Comparison of ENCODE assay signal across 7 mouse cellular contexts in the genomic region with DNA sequence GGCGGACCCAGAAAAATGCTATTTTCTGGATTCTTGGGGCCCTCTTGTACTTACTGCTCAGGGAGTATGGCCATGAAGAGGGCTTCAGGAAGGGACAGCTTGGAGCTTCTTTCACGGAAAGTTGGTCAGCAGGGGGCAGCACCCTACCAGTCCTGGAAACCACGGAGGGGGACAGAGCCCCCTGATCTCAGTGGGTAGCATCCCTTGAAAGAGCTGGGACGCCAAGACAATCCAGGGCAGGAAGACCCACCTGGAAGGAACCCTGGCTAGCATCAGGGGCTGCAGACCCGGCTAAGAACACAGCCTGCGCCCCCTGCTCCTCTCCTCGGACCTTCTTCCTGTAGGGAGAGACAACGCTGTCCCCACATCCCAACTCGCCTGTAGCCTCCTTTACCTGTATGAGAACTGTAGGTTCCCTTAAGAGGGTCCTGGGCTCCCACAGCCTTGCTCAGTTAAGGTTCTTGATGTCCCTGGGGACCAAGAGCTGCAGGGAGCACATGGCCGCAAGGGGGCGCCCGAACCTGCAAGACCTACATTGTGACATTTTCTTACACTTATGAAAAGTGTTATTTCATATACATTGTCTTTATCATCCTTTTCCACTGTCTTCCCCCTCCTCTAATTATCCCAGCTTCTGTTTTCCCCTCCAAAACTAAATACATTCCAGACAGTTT. TPM values are rescaled to one million over a fixed set of nuclear protein-coding genes. Genes with fewer than 3 reads are reported as not detected.
DNase-seq lines count a peak whose midpoint lies in the region; ATAC-seq and TF ChIP-seq lines count a peak whose summit lies in the region.

No protein-coding gene starts in this region.

- no peaks in the 10 kb centered on the region for H3K79me2 ChIP-seq in heart, adult 2 months (replicated peaks; ENCODE audit: control insufficient read depth, insufficient read depth, low read length)

- peak overlapping the region; percentile 47 for H3K9ac ChIP-seq in embryonic facial prominence, embryonic 11.5 days (replicated peaks; ENCODE audit: low read length)
- H3K9ac ChIP-seq in heart, adult 2 months (ENCODE audit: low read depth, low read length): peak overlapping the region; percentile 59
- peak overlapping the region; percentile 55 for H3K9ac ChIP-seq in limb, embryonic 11.5 days (ENCODE audit: low read length)
- H3K9ac ChIP-seq in midbrain, embryonic 14.5 days (replicated peaks; ENCODE audit: low read length): peak overlapping the region; percentile 41

- 0 out of 2 replicates have a peak, but pooled peaks have one; percentile 13 for TF ChIP-seq EP300 in heart, adult 2 months (IDR thresholded peaks at IDR 0.05; ENCODE audit: insufficient read depth, low read depth, low read length)

- no peaks in the 10 kb centered on the region for H3K36me3 ChIP-seq in embryonic facial prominence, embryonic 11.5 days (replicated peaks; ENCODE audit: control insufficient read depth, insufficient read depth, low read depth, low read length)
- no peaks in the 10 kb centered on the region for H3K36me3 ChIP-seq in heart, adult 2 months (ENCODE audit: control insufficient read depth, insufficient read depth, low read length)
- no peaks in the 10 kb centered on the region for H3K36me3 ChIP-seq in kidney, adult 2 months (ENCODE audit: control insufficient read depth, insufficient read depth, low read length)
- no peaks in the 10 kb centered on the region for H3K36me3 ChIP-seq in limb, embryonic 11.5 days (ENCODE audit: control insufficient read depth, insufficient read depth, low read length)
- H3K36me3 ChIP-seq in midbrain, embryonic 14.5 days (ENCODE audit: control insufficient read depth, insufficient read depth, low read length): no peaks in the 10 kb centered on the region

- TF ChIP-seq CTCF in heart, adult 2 months (IDR thresholded peaks at IDR 0.05): peak; percentile 75
- peak; percentile 86 for TF ChIP-seq CTCF in kidney, adult 2 months (conservative IDR thresholded peaks at IDR 0.05; ENCODE audit: insufficient read depth, insufficient read length, low read depth, low read length)

- H3K4me2 ChIP-seq in embryonic facial prominence, embryonic 11.5 days (ENCODE audit: low read depth, low read length): peak overlapping the region; percentile 51
- H3K4me2 ChIP-seq in limb, embryonic 11.5 days (ENCODE audit: low read depth, severe bottlenecking): peak overlapping the region; percentile 33
- H3K4me2 ChIP-seq in midbrain, embryonic 14.5 days (ENCODE audit: low read length): peak overlapping the region; percentile 59

- H3K4me1 ChIP-seq in embryonic facial prominence, embryonic 11.5 days (ENCODE audit: control insufficient read depth, insufficient read depth, low read length): no peaks in the 10 kb centered on the region; the same call in 1 of the 2 replicates
- H3K4me1 ChIP-seq in heart, adult 2 months (ENCODE audit: control insufficient read depth, insufficient read depth, low read length): no peaks in the 10 kb centered on the region; the same call in 1 of the 2 replicates
- no peaks in the 10 kb centered on the region for H3K4me1 ChIP-seq in kidney, adult 2 months (ENCODE audit: control insufficient read depth, insufficient read depth, low read length)
- H3K4me1 ChIP-seq in limb, embryonic 11.5 days (ENCODE audit: control insufficient read depth, insufficient read depth, low read length): peaks cover 14% of the 10 kb centered on the region
- peaks cover 8% of the 10 kb centered on the region; the same call in 1 of the 2 replicates for H3K4me1 ChIP-seq in midbrain, embryonic 14.5 days (ENCODE audit: control insufficient read depth, insufficient read depth, low read length)

- 11% methylated on average over 12 of the region's 12 CpGs for WGBS in embryonic facial prominence, embryonic 11.5 days
- WGBS in heart, adult 2 months: 8% methylated on average over 12 of the region's 12 CpGs
- 11% methylated on average over 12 of the region's 12 CpGs for WGBS in kidney, adult 2 months
- 11% methylated on average over 12 of the region's 12 CpGs for WGBS in limb, embryonic 11.5 days
- WGBS in midbrain, embryonic 14.5 days: 15% methylated on average over 12 of the region's 12 CpGs

- intact Hi-C loops in heart, adult 2 months (cut with DNase I): loop anchor here (1.0 to 5.0 kb wide), 4 partner anchors 111 to 285 kb away; partner anchors contain the start of gene Antxr1

- no peak overlapping the region for H3K27ac ChIP-seq in embryonic facial prominence, embryonic 11.5 days (replicated peaks; ENCODE audit: low read depth, low read length)
- H3K27ac ChIP-seq in heart, adult 2 months: peak overlapping the region; percentile 24; the same call in 1 of the 2 replicates
- H3K27ac ChIP-seq in kidney, adult 2 months (ENCODE audit: insufficient read depth, low read depth, low read length): no peak overlapping the region
- no peak overlapping the region for H3K27ac ChIP-seq in limb, embryonic 11.5 days (replicated peaks; ENCODE audit: low read depth, low read length)
- no peak overlapping the region for H3K27ac ChIP-seq in midbrain, embryonic 14.5 days (replicated peaks; ENCODE audit: low read depth, low read length)

- 0 out of 2 replicates have a peak overlapping the region, but pooled peaks have one; percentile 5 for H3K4me3 ChIP-seq in embryonic facial prominence, embryonic 11.5 days (ENCODE audit: low read depth, low read length)
- peak overlapping the region; percentile 44 for H3K4me3 ChIP-seq in heart, adult 2 months
- H3K4me3 ChIP-seq in kidney, adult 2 months (ENCODE audit: insufficient read depth, low read depth, low read length): 0 out of 2 replicates have a peak overlapping the region, but pooled peaks have one; percentile 2
- H3K4me3 ChIP-seq in limb, embryonic 11.5 days (ENCODE audit: low read depth, low read length): no peak overlapping the region
- peak overlapping the region; percentile 24 for H3K4me3 ChIP-seq in midbrain, embryonic 14.5 days (replicated peaks; ENCODE audit: low read depth, low read length)

- no peaks in the 10 kb centered on the region for H3K9me3 ChIP-seq in embryonic facial prominence, embryonic 11.5 days (replicated peaks; ENCODE audit: control insufficient read depth, low read length)
- no peaks in the 10 kb centered on the region for H3K9me3 ChIP-seq in limb, embryonic 11.5 days (ENCODE audit: control insufficient read depth, low read length)
- H3K9me3 ChIP-seq in midbrain, embryonic 14.5 days (ENCODE audit: control insufficient read depth, low read length): no peaks in the 10 kb centered on the region

- peak; percentile 91 for DNase-seq in adrenal gland, postnatal 25 days
- peak; percentile 91 for DNase-seq in embryonic facial prominence, embryonic 11.5 days (ENCODE audit: low spot score)
- peak; percentile 80 to 89 for DNase-seq in heart, adult 2 months
- DNase-seq in kidney, adult 2 months: peak; percentile 83
- peak; percentile 93 for DNase-seq in limb, embryonic 11.5 days (ENCODE audit: low spot score)
- DNase-seq in midbrain, embryonic 14.5 days: peak; percentile 96
- peak; percentile 73 for DNase-seq in spleen, adult 12 weeks (ENCODE audit: low spot score)

- peak; percentile 80 for ATAC-seq in embryonic facial prominence, embryonic 11.5 days (replicated peaks; ENCODE audit: insufficient number of reproducible peaks, low FRiP score, low TSS enrichment, low read depth)
- ATAC-seq in limb, embryonic 11.5 days (ENCODE audit: insufficient number of reproducible peaks, low FRiP score, low TSS enrichment, low read depth): peak; percentile 20; the same call in 1 of the 2 replicates
- peak; percentile 70; the same call in 1 of the 2 replicates for ATAC-seq in midbrain, embryonic 14.5 days (ENCODE audit: low FRiP score, low TSS enrichment)

- no peak for TF ChIP-seq POLR2A in heart, adult 2 months (IDR thresholded peaks at IDR 0.05; ENCODE audit: insufficient read depth, low read depth, low read length)
- no peak for TF ChIP-seq POLR2A in kidney, adult 2 months (IDR thresholded peaks at IDR 0.05; ENCODE audit: low read depth, low read length)

- no peaks in the 10 kb centered on the region for H3K27me3 ChIP-seq in embryonic facial prominence, embryonic 11.5 days (ENCODE audit: control insufficient read depth, insufficient read depth, low read length)
- H3K27me3 ChIP-seq in heart, adult 2 months (ENCODE audit: control insufficient read depth, insufficient read depth, low read length): no peaks in the 10 kb centered on the region
- H3K27me3 ChIP-seq in kidney, adult 2 months (replicated peaks; ENCODE audit: control insufficient read depth, insufficient read depth, low read length): no peaks in the 10 kb centered on the region
- no peaks in the 10 kb centered on the region for H3K27me3 ChIP-seq in limb, embryonic 11.5 days (ENCODE audit: control insufficient read depth, insufficient read depth, low read length)
- H3K27me3 ChIP-seq in midbrain, embryonic 14.5 days (ENCODE audit: control insufficient read depth, insufficient read depth, low read length): no peaks in the 10 kb centered on the region

RNA-seq across cellular contexts. Expression of gene D6Ertd527e, which starts 3.1 kb away (rescaled TPM):
- total RNA-seq in adrenal gland, postnatal 25 days (2021): 0.15 TPM in 1 of 2 replicates, not detected in the other
- 0.32 and 0.33 TPM in 2 replicates for polyA plus RNA-seq in embryonic facial prominence, embryonic 11.5 days (2014; fragmentation: Nextera tagmentation; extraction: Ambion mirVana)
- total RNA-seq in heart, adult 2 months (2021): not detected
- 0.04 TPM in 1 of 2 replicates, not detected in the other for polyA plus RNA-seq in heart, adult 2 months (2012; rRNA removed)
- polyA plus RNA-seq in kidney, adult 2 months (2012; rRNA removed): 0.09 TPM in 1 of 2 replicates, not detected in the other
- 0.35 and 0.53 TPM in 2 replicates for polyA plus RNA-seq in limb, embryonic 11.5 days (2014; fragmentation: Nextera tagmentation; extraction: Ambion mirVana)
- 0.23 TPM in 1 of 2 replicates, not detected in the other for polyA plus RNA-seq in midbrain, embryonic 14.5 days (2014; fragmentation: Nextera tagmentation; extraction: Ambion mirVana)

RNA-seq across cellular contexts. Expression of gene Gfpt1, which starts 58.8 kb away (rescaled TPM):
- 37.9 and 40.4 TPM in 2 replicates for total RNA-seq in adrenal gland, postnatal 25 days (2021)
- 16.2 and 20.0 TPM in 2 replicates for polyA plus RNA-seq in embryonic facial prominence, embryonic 11.5 days (2014; fragmentation: Nextera tagmentation; extraction: Ambion mirVana)
- total RNA-seq in heart, adult 2 months (2021): 10 to 100 TPM; 16.1 to 17.5 TPM
- polyA plus RNA-seq in heart, adult 2 months (2012; rRNA removed): 6.1 and 13.0 TPM in 2 replicates
- 10.3 and 11.9 TPM in 2 replicates for polyA plus RNA-seq in kidney, adult 2 months (2012; rRNA removed)
- 23.7 and 25.4 TPM in 2 replicates for polyA plus RNA-seq in limb, embryonic 11.5 days (2014; fragmentation: Nextera tagmentation; extraction: Ambion mirVana)
- 27.3 and 27.8 TPM in 2 replicates for polyA plus RNA-seq in midbrain, embryonic 14.5 days (2014; fragmentation: Nextera tagmentation; extraction: Ambion mirVana)

Comparison
In these comparisons a context has a peak if more than half of its experiments do, and no peak if none do; other contexts are left out.
1. ATAC-seq: peak in every context shown above with its lines; median percentile 80 in embryonic facial prominence, embryonic 11.5 days; 70 in midbrain, embryonic 14.5 days; 20 in limb, embryonic 11.5 days.